Mouse (Mus musculus) spleen, adult 12 weeks (tissue): ENCODE results near the gene Miox.
A peak's percentile ranks its signal among the peaks of the same experiment; 100 is the strongest.

Experiments used
- DNase-seq: peaks from one replicate; pipeline ENCODE4 v3.0.0; 2022; ENCODE audit warnings: low spot score

Gene Miox

GRCm38 (mm10) chr15:89316146-89316545, 18.1 kb upstream of the Miox start:
- no peak for DNase-seq

GRCm38 (mm10) chr15:89321264-89321663, 12.9 kb upstream of the Miox start:
- no peak for DNase-seq

GRCm38 (mm10) chr15:89322670-89323522, 11.3 kb upstream of the Miox start, which contains the start of gene Adm2:
Gene Adm2 (plus strand): TSS chr15:89322720.
- no peak for DNase-seq

GRCm38 (mm10) chr15:89323656-89324055, 10.5 kb upstream of the Miox start:
- no peak for DNase-seq

- DNase-seq = no peak
Measured at GRCm38 (mm10) chr15:89326441-89326840, 7.8 kb upstream of the Miox start.

- no peak for DNase-seq
Measured at GRCm38 (mm10) chr15:89334774-89335537, 758 bp downstream of the Miox start.

- DNase-seq = no peak
Measured at GRCm38 (mm10) chr15:89336422-89336821, 2.2 kb downstream of the Miox start.

GRCm38 (mm10) chr15:89339696-89340095, 5.5 kb downstream of the Miox start:
- no peak for DNase-seq

- no peak for DNase-seq
Measured at GRCm38 (mm10) chr15:89340136-89340535, 5.9 kb downstream of the Miox start.

- DNase-seq = no peak
Measured at GRCm38 (mm10) chr15:89341678-89342077, 7.5 kb downstream of the Miox start.

- DNase-seq = no peak
Measured at GRCm38 (mm10) chr15:89343325-89343724, 9.1 kb downstream of the Miox start.

- DNase-seq = no peak
Measured at GRCm38 (mm10) chr15:89350447-89350846, 16.2 kb downstream of the Miox start.

GRCm38 (mm10) chr15:89351302-89351701, 17.1 kb downstream of the Miox start:
- DNase-seq = no peak

- DNase-seq = no peak
Measured at GRCm38 (mm10) chr15:89352054-89352453, 17.9 kb downstream of the Miox start.

- DNase-seq = no peak
Measured at GRCm38 (mm10) chr15:89352795-89353194, 18.6 kb downstream of the Miox start.

GRCm38 (mm10) chr15:89353837-89354236, 19.6 kb downstream of the Miox start:
- DNase-seq = no peak

GRCm38 (mm10) chr15:89354455-89354854, 20.3 kb downstream of the Miox start:
- no peak for DNase-seq

- peak; percentile 94 for DNase-seq
Measured at GRCm38 (mm10) chr15:89355241-89356187, 21.3 kb downstream of the Miox start, which contains the start of the genes Lmf2 and Ncaph2. Gene Lmf2 (minus strand): TSS chr15:89355659. Gene Ncaph2 (plus strand): TSS chr15:89355719.

- DNase-seq = peak; percentile 65
Measured at GRCm38 (mm10) chr15:89356372-89356771, 22.2 kb downstream of the Miox start.

- DNase-seq = no peak
Measured at GRCm38 (mm10) chr15:89358784-89359183, 24.6 kb downstream of the Miox start.

- DNase-seq = no peak
Measured at GRCm38 (mm10) chr15:89363051-89363450, 28.9 kb downstream of the Miox start.

- no peak for DNase-seq
Measured at GRCm38 (mm10) chr15:89365141-89365551, 30.9 kb downstream of the Miox start.
